Mouse (Mus musculus) R1 (cell line): Measurements from ENCODE around the gene Mdh1b.

Experiments
- DNase-seq: peaks from one replicate; pipeline ENCODE4 v3.0.0-alpha.2; 2018; ENCODE audit warnings: low read depth, low spot score

Mdh1b gene

DNA sequence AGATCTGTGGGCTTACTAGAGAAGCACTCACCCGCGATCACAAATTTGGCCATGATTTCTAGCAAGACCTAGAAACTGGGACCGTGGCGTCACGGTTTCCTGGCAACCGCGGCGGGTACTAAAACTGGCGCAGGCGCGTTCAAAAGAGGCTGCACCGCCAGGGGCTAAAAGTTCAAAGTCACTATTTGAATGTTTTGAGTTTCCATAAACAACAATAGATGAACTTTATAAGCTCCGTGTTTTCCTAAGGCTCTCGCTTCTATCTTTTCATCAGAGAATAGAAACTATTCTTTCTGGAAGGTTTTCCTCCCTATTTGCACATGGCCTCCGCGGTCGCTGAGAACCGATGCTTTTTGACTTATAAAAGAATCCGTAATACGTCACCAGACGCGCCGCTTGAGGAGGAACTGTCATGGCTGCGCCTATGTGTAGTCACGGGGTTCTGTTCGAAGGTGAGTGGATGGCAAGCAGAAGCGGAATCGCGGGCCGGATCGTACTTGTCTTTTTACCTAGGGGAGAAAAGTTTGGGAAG lies at the start of gene Mdh1b, which contains the start of gene Fastkd2:
Mdh1b (minus strand) TSS at position 79 of the 532 bp plus-strand sequence.
Fastkd2 (plus strand) TSS at position 375 of the 532 bp plus-strand sequence.
- peak; percentile 96 for DNase-seq

GRCm38 (mm10) chr1:63776902-63777630 lies 46.9 kb upstream of the Mdh1b start:
- no peak for DNase-seq

- no peak for DNase-seq
Observed at GRCm38 (mm10) chr1:63776396-63776795, 46.3 kb upstream of the Mdh1b start.

DNA sequence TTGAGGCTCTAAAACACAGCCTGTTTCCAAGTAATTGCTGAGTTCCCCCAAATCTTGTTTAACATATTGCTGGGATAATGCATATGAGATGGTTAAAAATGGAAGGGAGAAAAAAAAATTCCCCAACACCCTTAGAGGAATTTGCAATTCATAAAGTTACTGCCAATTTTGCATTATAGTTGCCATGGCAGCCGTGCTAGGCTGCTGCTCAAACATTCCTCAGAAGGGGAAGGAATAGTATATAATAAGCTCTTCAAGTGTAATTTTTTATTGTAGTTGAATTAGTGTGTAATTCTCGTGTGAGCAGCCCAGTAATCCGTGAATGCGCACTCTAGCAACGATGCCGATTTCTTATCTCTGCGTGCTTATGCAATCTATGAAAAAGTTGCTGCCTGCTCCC lies 40.2 kb upstream of the Mdh1b start:
- no peak for DNase-seq

DNA sequence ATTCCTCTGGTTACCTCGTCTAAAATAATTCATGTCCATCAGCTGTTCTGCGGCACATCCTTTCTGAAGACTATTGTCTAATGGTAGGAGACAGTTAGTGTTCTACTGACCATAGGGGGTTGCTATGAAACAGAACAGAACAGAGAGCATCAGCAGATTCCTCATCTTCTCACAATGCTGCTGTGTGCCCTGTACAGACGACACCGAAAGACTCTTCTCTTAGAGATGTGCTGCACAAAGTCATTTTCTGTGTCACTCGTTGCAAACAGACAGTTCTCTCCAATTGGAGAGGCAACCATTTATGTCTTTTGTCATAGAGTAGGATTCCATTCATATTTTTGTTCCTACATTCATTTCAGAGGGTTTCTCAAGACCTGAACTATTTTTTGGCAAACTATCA lies 39.0 kb upstream of the Mdh1b start, which contains the start of gene 4933402D24Rik:
4933402D24Rik (minus strand) TSS at position 101 of the 400 bp plus-strand sequence.
- no peak for DNase-seq

GRCm38 (mm10) chr1:63768112-63768511 lies 38.0 kb upstream of the Mdh1b start:
- no peak for DNase-seq

- no peak for DNase-seq
Observed at GRCm38 (mm10) chr1:63764395-63764794, 34.3 kb upstream of the Mdh1b start.

DNA sequence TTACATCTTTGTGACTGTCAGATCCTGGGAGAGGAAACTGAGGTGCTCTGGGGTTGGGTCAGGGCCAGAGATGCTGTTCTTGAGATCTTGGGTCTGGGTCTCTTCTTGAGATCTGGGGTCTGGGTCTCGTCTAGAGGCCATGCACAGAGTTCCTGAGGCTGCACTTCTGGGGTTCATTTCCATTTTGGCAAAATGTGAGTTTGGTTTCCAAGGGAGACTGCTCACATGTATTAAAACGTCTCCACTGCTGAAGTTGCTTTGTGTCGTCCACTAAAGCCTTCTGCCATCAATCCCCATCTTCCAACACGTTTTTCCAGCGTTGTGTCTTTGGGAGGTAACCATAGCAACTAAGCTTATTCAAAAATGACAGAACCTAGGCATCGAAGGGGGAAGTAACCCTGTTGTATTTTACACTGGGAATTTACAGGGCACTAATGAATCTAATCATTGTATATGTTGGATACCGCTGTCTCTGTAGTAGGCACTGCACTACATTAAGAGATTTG lies 33.8 kb upstream of the Mdh1b start:
- no peak for DNase-seq

- peak; percentile 4 for DNase-seq
Observed at GRCm38 (mm10) chr1:63763212-63763694, 33.1 kb upstream of the Mdh1b start.

- peak; percentile 13 for DNase-seq
Observed at GRCm38 (mm10) chr1:63756005-63756404, 25.9 kb upstream of the Mdh1b start.

- DNase-seq = no peak
Observed at GRCm38 (mm10) chr1:63729796-63730195, 322 bp downstream of the Mdh1b start.

- DNase-seq = no peak
Observed at GRCm38 (mm10) chr1:63720161-63720560, 10.0 kb downstream of the Mdh1b start.

DNA sequence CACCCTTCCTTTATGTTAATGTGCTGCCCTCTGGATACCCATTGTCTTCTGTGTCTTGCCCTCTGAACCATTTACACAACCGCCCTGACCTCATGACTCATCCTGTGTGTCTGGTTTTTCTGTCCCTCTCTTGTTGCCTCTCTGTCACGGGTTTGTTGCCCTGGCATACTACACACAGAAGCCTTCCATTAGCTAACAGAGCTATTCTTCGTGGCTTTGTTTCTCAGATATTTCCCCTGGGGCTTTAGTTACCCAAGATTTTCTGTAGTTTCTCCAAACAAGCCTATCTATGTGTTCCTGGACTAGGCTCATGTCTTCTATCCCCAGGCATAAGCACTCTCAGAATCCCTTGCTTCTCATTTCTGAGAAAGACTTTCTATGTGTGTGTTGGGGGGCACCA lies 21.2 kb downstream of the Mdh1b start:
- DNase-seq = no peak

DNA sequence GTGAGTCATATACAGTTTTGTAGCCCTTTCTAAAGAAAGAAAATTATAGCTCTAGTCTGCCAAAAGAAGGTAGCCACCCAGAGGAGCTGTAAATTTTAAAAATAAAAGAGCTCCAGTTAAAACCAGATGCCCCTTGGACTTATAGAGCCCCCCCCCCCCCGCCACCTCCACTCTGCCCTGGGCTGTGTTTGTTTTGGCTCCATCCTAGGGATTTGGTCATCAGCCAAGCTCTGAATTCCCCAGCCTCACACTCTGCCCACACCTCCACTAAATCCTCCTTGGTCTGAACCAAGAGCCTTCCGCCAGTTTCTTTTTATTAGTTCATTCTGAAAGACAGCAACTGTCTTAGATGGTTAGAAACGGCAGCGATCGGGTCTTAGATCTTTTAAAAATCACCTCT lies 24.4 kb downstream of the Mdh1b start:
- no peak for DNase-seq

- DNase-seq = no peak
Observed at GRCm38 (mm10) chr1:63696861-63697260, 33.3 kb downstream of the Mdh1b start.

GRCm38 (mm10) chr1:63686827-63687226 lies 43.3 kb downstream of the Mdh1b start, which contains the start of gene Dytn:
TSS of gene Dytn (minus strand) at chr1:63686927.
- no peak for DNase-seq

GRCm38 (mm10) chr1:63675975-63676374 lies 54.1 kb downstream of the Mdh1b start:
- no peak for DNase-seq

GRCm38 (mm10) chr1:63668852-63669160 lies 61.3 kb downstream of the Mdh1b start:
- peak; percentile 67 for DNase-seq

GRCm38 (mm10) chr1:63667949-63668851 lies 61.9 kb downstream of the Mdh1b start:
- DNase-seq = peak; percentile 37

- peak; percentile 45 for DNase-seq
Observed at GRCm38 (mm10) chr1:63667201-63667948, 62.7 kb downstream of the Mdh1b start.

GRCm38 (mm10) chr1:63666089-63666488 lies 64.0 kb downstream of the Mdh1b start:
- DNase-seq = no peak
